Mouse (Mus musculus): ENCODE data around the gene Mrgprf. TPM values are rescaled to one million over a fixed set of nuclear protein-coding genes. Genes with fewer than 3 reads are reported as not detected.

Gene Mrgprf
- polyA plus RNA-seq, 1 experiment from 2014 or later, result 0.14 TPM

GRCm38 (mm10) chr7:145304153-145304552 lies 3.5 kb downstream of the Mrgprf start:
- WGBS, result 83% methylated on average over 2 of the region's 2 CpGs
- Histone ChIP-seq H3K9me3 (no peaks in the 10 kb centered on the region), H3K4me3 (no peak overlapping the region), H3K27ac (no peak overlapping the region), H3K27me3 (ENCODE audit: insufficient read depth, poor library complexity, severe bottlenecking) (no peaks in the 10 kb centered on the region; the same call in 1 of the 2 replicates), H3K4me1 (replicated peaks) (peaks cover 43% of the 10 kb centered on the region), H3K36me3 (no peaks in the 10 kb centered on the region)
- no peak for DNase-seq (ENCODE audit: low spot score)

GRCm38 (mm10) chr7:145307636-145308035 lies 7.0 kb downstream of the Mrgprf start:
- no peaks in the 10 kb centered on the region for H3K36me3 ChIP-seq
- H3K4me1 ChIP-seq (replicated peaks), result peaks cover 21% of the 10 kb centered on the region
- H3K9me3 ChIP-seq, result no peaks in the 10 kb centered on the region
- DNase-seq (ENCODE audit: low spot score), result no peak
- H3K4me3 ChIP-seq, result no peak overlapping the region
- WGBS, result 91% methylated on average over 10 of the region's 10 CpGs
- no peak overlapping the region for H3K27ac ChIP-seq
- peaks cover 3% of the 10 kb centered on the region for H3K27me3 ChIP-seq (ENCODE audit: insufficient read depth, poor library complexity, severe bottlenecking)

- no peaks in the 10 kb centered on the region for H3K36me3 ChIP-seq
- WGBS, result 80% methylated on average over 30 of the region's 30 CpGs
- no peak for DNase-seq (ENCODE audit: low spot score)
- H3K4me1 ChIP-seq (replicated peaks), result peaks cover 16% of the 10 kb centered on the region
- peaks cover 3% of the 10 kb centered on the region for H3K27me3 ChIP-seq (ENCODE audit: insufficient read depth, poor library complexity, severe bottlenecking)
- H3K4me3 ChIP-seq, result no peak overlapping the region
- no peak overlapping the region for H3K27ac ChIP-seq
- H3K9me3 ChIP-seq, result no peaks in the 10 kb centered on the region
These were observed 7.5 kb downstream of the Mrgprf start for GRCm38 (mm10) chr7:145308061-145308675.

GRCm38 (mm10) chr7:145308866-145309265 lies 8.2 kb downstream of the Mrgprf start:
- 88% methylated on average over 4 of the region's 4 CpGs for WGBS
- H3K4me1 ChIP-seq (replicated peaks), result peaks cover 14% of the 10 kb centered on the region
- H3K36me3 ChIP-seq, result no peaks in the 10 kb centered on the region
- H3K27ac ChIP-seq, result no peak overlapping the region
- H3K27me3 ChIP-seq (ENCODE audit: insufficient read depth, poor library complexity, severe bottlenecking), result peaks cover 3% of the 10 kb centered on the region
- DNase-seq (ENCODE audit: low spot score), result no peak
- no peak overlapping the region for H3K4me3 ChIP-seq
- H3K9me3 ChIP-seq, result no peaks in the 10 kb centered on the region

- no peaks in the 10 kb centered on the region for H3K9me3 ChIP-seq
- 76% methylated on average over 1 of the region's 1 CpGs for WGBS
These were observed 9.2 kb downstream of the Mrgprf start for GRCm38 (mm10) chr7:145309877-145310276.

GRCm38 (mm10) chr7:145310526-145310925 lies 9.9 kb downstream of the Mrgprf start:
- H3K9me3 ChIP-seq, result no peaks in the 10 kb centered on the region
- no peak overlapping the region for H3K4me3 ChIP-seq
- peaks cover 3% of the 10 kb centered on the region for H3K27me3 ChIP-seq (ENCODE audit: insufficient read depth, poor library complexity, severe bottlenecking)
- DNase-seq (ENCODE audit: low spot score), result no peak
- no peaks in the 10 kb centered on the region for H3K36me3 ChIP-seq
- peaks cover 14% of the 10 kb centered on the region for H3K4me1 ChIP-seq (replicated peaks)
- 83% methylated on average over 5 of the region's 5 CpGs for WGBS
- H3K27ac ChIP-seq, result no peak overlapping the region

More at GRCm38 (mm10) chr7:145309877-145310276, 9.2 kb downstream of the Mrgprf start:
- peak overlapping the region; percentile 40; the same call in 1 of the 2 replicates for H3K27ac ChIP-seq
- no peak overlapping the region for H3K4me3 ChIP-seq
- no peaks in the 10 kb centered on the region for H3K36me3 ChIP-seq
- H3K27me3 ChIP-seq (ENCODE audit: insufficient read depth, poor library complexity, severe bottlenecking), result peaks cover 3% of the 10 kb centered on the region
- H3K4me1 ChIP-seq (replicated peaks), result peaks cover 14% of the 10 kb centered on the region
- DNase-seq (ENCODE audit: low spot score), result no peak

GRCm38 (mm10) chr7:145312137-145312536 lies 11.5 kb downstream of the Mrgprf start:
- H3K27ac ChIP-seq, result no peak overlapping the region
- H3K4me3 ChIP-seq, result no peak overlapping the region
- no peaks in the 10 kb centered on the region for H3K9me3 ChIP-seq
- H3K36me3 ChIP-seq, result no peaks in the 10 kb centered on the region
- H3K4me1 ChIP-seq (replicated peaks), result peaks cover 14% of the 10 kb centered on the region
- WGBS, result 87% methylated on average over 3 of the region's 3 CpGs
- DNase-seq (ENCODE audit: low spot score), result no peak
- H3K27me3 ChIP-seq (ENCODE audit: insufficient read depth, poor library complexity, severe bottlenecking), result peaks cover 3% of the 10 kb centered on the region

GRCm38 (mm10) chr7:145314785-145315411 lies 14.3 kb downstream of the Mrgprf start, which contains the start of gene Mrgprd:
TSS of gene Mrgprd (plus strand) at chr7:145314835.
- DNase-seq (ENCODE audit: low spot score), result no peak
- WGBS, result 90% methylated on average over 6 of the region's 6 CpGs
- Histone ChIP-seq H3K36me3 (no peaks in the 10 kb centered on the region), H3K27me3 (ENCODE audit: insufficient read depth, poor library complexity, severe bottlenecking) (peaks cover under 1% of the 10 kb centered on the region; the same call in 1 of the 2 replicates), H3K4me1 (replicated peaks) (peaks cover 2% of the 10 kb centered on the region; the same call in 1 of the 2 replicates), H3K9me3 (no peaks in the 10 kb centered on the region), H3K27ac (no peak within 1 kb of the TSS), H3K4me3 (no peak within 1 kb of the TSS)

- Histone ChIP-seq H3K27ac (no peak overlapping the region), H3K27me3 (ENCODE audit: insufficient read depth, poor library complexity, severe bottlenecking) (no peaks in the 10 kb centered on the region), H3K4me1 (replicated peaks) (no peaks in the 10 kb centered on the region), H3K36me3 (no peaks in the 10 kb centered on the region), H3K4me3 (no peak overlapping the region), H3K9me3 (no peaks in the 10 kb centered on the region)
- WGBS, result 66% methylated on average over 4 of the region's 4 CpGs
- DNase-seq (ENCODE audit: low spot score), result no peak
These were observed 16.9 kb downstream of the Mrgprf start for GRCm38 (mm10) chr7:145317522-145317921.

- no peaks in the 10 kb centered on the region for H3K27me3 ChIP-seq (ENCODE audit: insufficient read depth, poor library complexity, severe bottlenecking)
- WGBS, result 82% methylated on average over 3 of the region's 3 CpGs
- peaks cover 5% of the 10 kb centered on the region; the same call in 1 of the 2 replicates for H3K4me1 ChIP-seq (replicated peaks)
- H3K4me3 ChIP-seq, result no peak overlapping the region
- no peaks in the 10 kb centered on the region for H3K36me3 ChIP-seq
- no peak for DNase-seq (ENCODE audit: low spot score)
- H3K9me3 ChIP-seq, result no peaks in the 10 kb centered on the region
- no peak overlapping the region for H3K27ac ChIP-seq
These were observed 18.9 kb downstream of the Mrgprf start for GRCm38 (mm10) chr7:145319481-145319880.

- Histone ChIP-seq H3K4me1 (replicated peaks) (peaks cover 16% of the 10 kb centered on the region), H3K9me3 (no peaks in the 10 kb centered on the region), H3K36me3 (no peaks in the 10 kb centered on the region), H3K27me3 (ENCODE audit: insufficient read depth, poor library complexity, severe bottlenecking) (no peaks in the 10 kb centered on the region), H3K27ac (no peak overlapping the region), H3K4me3 (no peak overlapping the region)
- 28% methylated on average over 4 of the region's 4 CpGs for WGBS
- DNase-seq (ENCODE audit: low spot score), result no peak
These were observed 23.0 kb downstream of the Mrgprf start for GRCm38 (mm10) chr7:145323607-145324006.

GRCm38 (mm10) chr7:145325697-145326096 lies 25.1 kb downstream of the Mrgprf start:
- WGBS, result 51% methylated on average over 2 of the region's 2 CpGs
- H3K4me1 ChIP-seq (replicated peaks), result peaks cover 26% of the 10 kb centered on the region
- no peak overlapping the region for H3K4me3 ChIP-seq
- no peaks in the 10 kb centered on the region for H3K9me3 ChIP-seq
- no peak for DNase-seq (ENCODE audit: low spot score)
- no peaks in the 10 kb centered on the region for H3K27me3 ChIP-seq (ENCODE audit: insufficient read depth, poor library complexity, severe bottlenecking)
- no peak overlapping the region for H3K27ac ChIP-seq
- no peaks in the 10 kb centered on the region for H3K36me3 ChIP-seq

GRCm38 (mm10) chr7:145329982-145330381 lies 29.4 kb downstream of the Mrgprf start:
- H3K27me3 ChIP-seq (ENCODE audit: insufficient read depth, poor library complexity, severe bottlenecking), result no peaks in the 10 kb centered on the region
- DNase-seq (ENCODE audit: low spot score), result no peak
- WGBS, result 81% methylated on average over 2 of the region's 2 CpGs
- no peaks in the 10 kb centered on the region for H3K9me3 ChIP-seq
- no peak overlapping the region for H3K4me3 ChIP-seq
- H3K27ac ChIP-seq, result peak overlapping the region; percentile 41; the same call in 1 of the 2 replicates
- peaks cover 27% of the 10 kb centered on the region for H3K4me1 ChIP-seq (replicated peaks)
- no peaks in the 10 kb centered on the region for H3K36me3 ChIP-seq
